Mouse (Mus musculus): ENCODE data around the gene Aip.

DNA sequence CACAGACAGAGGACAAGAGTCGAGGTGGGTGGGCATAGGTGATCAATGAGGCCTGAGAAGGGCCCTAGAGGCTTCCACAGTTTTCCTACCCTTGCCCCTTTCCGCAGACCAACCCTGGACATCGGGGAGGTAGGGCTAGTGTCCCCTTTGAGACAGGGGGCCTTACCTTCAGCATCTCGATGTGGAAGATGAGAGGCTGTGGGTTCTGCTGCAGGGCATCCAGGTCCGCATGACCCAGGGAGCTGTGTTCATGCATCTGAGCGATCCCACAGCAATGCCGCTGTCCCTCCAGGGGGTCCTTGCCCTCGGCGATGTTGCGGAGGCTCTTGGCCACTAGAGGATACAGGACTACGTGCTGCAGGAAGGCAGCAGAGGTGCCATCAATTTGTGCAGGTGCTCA lies 9.8 kb downstream of the Aip start:
- no peak for TF ChIP-seq CTCF (IDR thresholded peaks at IDR 0.05; ENCODE audit: low read depth)
- no peak for TF ChIP-seq EP300 (IDR thresholded peaks at IDR 0.05; ENCODE audit: low read depth)

Measured in liver, postnatal 0 days (tissue).